Mouse (Mus musculus): ENCODE measurements around the gene Lgi1. TPM values are rescaled to one million over a fixed set of nuclear protein-coding genes. Genes with fewer than 3 reads are reported as not detected.

Lgi1 gene
- total and polyA plus RNA-seq, 3 experiments: 0.08 to 0.38 TPM; not detected in 1

DNA sequence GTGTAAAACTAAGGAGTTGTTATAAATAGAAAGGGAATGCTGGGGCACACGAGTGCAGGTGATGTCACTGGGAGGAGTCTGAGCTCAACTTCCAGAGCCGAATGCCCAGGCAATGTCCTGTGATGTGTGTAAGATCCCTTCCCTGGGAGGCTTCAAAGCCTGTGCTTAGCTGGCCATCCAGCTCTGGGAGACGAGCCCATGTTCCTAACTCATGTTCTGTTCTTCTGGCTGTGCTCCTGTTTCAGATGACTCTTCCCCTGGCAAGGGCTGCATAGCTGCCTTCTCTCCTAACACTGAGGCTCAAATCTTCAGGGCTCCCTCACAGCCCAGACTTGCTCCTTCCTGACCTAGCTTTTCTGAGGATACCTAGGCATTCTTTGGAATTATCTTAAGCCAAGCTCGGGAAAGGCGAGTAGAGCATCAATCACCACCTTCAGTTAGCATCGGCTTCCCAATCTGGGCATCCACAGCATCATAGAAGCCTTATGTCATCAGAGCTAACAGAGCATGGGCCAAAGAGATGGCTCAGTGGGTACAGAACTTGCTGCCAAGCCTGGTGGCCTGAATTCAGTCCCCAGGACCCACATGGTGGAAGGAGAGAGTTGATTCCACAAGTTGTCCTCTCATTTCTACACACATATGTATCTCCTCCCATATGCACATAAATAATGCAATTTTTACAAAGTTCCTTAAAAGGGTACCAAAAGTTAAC lies 52.4 kb downstream of the Lgi1 start:
- Histone ChIP-seq H3K9me3 (replicated peaks) (no peaks in the 10 kb centered on the region), H3K4me3 (ENCODE audit: low read depth, low read length) (no peak overlapping the region), H3K4me1 (ENCODE audit: insufficient read depth, low read depth, low read length) (no peaks in the 10 kb centered on the region), H3K36me3 (replicated peaks) (no peaks in the 10 kb centered on the region), H3K27me3 (ENCODE audit: insufficient read depth, low read length) (peaks cover 7% of the 10 kb centered on the region)
- ATAC-seq (ENCODE audit: extremely low read depth, insufficient number of reproducible peaks, low FRiP score, poor library complexity, severe bottlenecking): no peak
- DNase-seq (ENCODE audit: low spot score): no peak
- no peak for TF ChIP-seq TAL1 (conservative IDR thresholded peaks at IDR 0.05; ENCODE audit: low read depth, low read length)
- no peak for TF ChIP-seq GATA2 (IDR thresholded peaks at IDR 0.05; ENCODE audit: borderline replicate concordance, low read depth, low read length)
- TF ChIP-seq GATA1 (IDR thresholded peaks at IDR 0.05; ENCODE audit: borderline replicate concordance, low read length): no peak
- TF ChIP-seq POLR2AphosphoS5 (IDR thresholded peaks at IDR 0.05; ENCODE audit: insufficient replicate concordance, low read depth, low read length): no peak
- TF ChIP-seq CTCF (IDR thresholded peaks at IDR 0.05; ENCODE audit: low read depth, low read length): no peak

DNA sequence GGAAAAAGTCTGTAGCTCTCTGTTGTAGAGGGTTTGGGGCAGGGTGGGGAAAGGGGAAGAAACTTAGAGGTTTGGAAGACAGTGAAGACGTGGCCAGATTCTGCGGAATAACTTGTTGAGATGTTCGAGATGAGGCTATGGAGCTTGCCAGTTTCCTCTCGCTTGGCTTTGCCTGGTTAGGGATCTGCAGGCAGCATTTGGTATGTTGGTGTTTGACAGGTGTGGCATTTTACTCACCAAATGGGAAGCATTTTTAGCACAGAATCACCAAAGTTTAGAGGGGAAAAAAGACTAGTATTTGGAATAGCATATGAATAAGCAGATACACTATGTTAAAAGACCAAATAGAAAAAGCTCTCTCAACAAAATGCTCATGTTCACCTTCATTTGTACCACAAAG lies 54.0 kb downstream of the Lgi1 start:
- no peaks in the 10 kb centered on the region for H3K9me3 ChIP-seq (replicated peaks)
- no peaks in the 10 kb centered on the region for H3K4me1 ChIP-seq (ENCODE audit: insufficient read depth, low read depth, low read length)
- DNase-seq (ENCODE audit: low spot score): no peak
- no peak for TF ChIP-seq POLR2AphosphoS5 (IDR thresholded peaks at IDR 0.05; ENCODE audit: insufficient replicate concordance, low read depth, low read length)
- no peak for TF ChIP-seq TAL1 (conservative IDR thresholded peaks at IDR 0.05; ENCODE audit: low read depth, low read length)
- TF ChIP-seq GATA1 (IDR thresholded peaks at IDR 0.05; ENCODE audit: borderline replicate concordance, low read length): no peak
- no peak for TF ChIP-seq GATA2 (IDR thresholded peaks at IDR 0.05; ENCODE audit: borderline replicate concordance, low read depth, low read length)
- no peak for TF ChIP-seq CTCF (IDR thresholded peaks at IDR 0.05; ENCODE audit: low read depth, low read length)
- no peaks in the 10 kb centered on the region for H3K36me3 ChIP-seq (replicated peaks)
- no peak overlapping the region for H3K4me3 ChIP-seq (ENCODE audit: low read depth, low read length)
- ATAC-seq (ENCODE audit: extremely low read depth, insufficient number of reproducible peaks, low FRiP score, poor library complexity, severe bottlenecking): no peak
- H3K27me3 ChIP-seq (ENCODE audit: insufficient read depth, low read length): peaks cover 9% of the 10 kb centered on the region

DNA sequence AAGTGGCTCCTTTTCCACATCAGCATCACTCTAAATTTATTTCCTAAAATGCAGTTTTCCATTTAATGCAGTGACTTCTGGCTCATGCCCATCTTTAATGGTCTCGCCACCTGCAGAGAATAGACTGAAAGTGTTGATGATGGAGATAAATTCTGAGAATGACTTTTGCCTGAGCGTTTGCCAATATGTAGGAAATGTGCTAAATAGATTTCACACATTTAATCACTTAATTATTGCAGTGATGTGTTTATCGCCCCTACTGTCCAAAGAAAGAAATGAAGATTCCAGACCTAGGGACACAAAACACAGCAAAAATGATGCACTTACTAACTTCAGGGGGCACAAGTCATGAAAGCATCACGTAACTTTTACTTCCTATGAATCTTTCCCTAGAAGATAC lies 54.8 kb downstream of the Lgi1 start:
- no peak for TF ChIP-seq GATA1 (IDR thresholded peaks at IDR 0.05; ENCODE audit: borderline replicate concordance, low read length)
- no peak for TF ChIP-seq TAL1 (conservative IDR thresholded peaks at IDR 0.05; ENCODE audit: low read depth, low read length)
- TF ChIP-seq GATA2 (IDR thresholded peaks at IDR 0.05; ENCODE audit: borderline replicate concordance, low read depth, low read length): no peak
- no peak for TF ChIP-seq POLR2AphosphoS5 (IDR thresholded peaks at IDR 0.05; ENCODE audit: insufficient replicate concordance, low read depth, low read length)
- TF ChIP-seq CTCF (IDR thresholded peaks at IDR 0.05; ENCODE audit: low read depth, low read length): no peak
- H3K4me3 ChIP-seq (ENCODE audit: low read depth, low read length): no peak overlapping the region
- H3K9me3 ChIP-seq (replicated peaks): no peaks in the 10 kb centered on the region
- peaks cover 9% of the 10 kb centered on the region for H3K27me3 ChIP-seq (ENCODE audit: insufficient read depth, low read length)
- no peaks in the 10 kb centered on the region for H3K4me1 ChIP-seq (ENCODE audit: insufficient read depth, low read depth, low read length)
- no peaks in the 10 kb centered on the region for H3K36me3 ChIP-seq (replicated peaks)
- ATAC-seq (ENCODE audit: extremely low read depth, insufficient number of reproducible peaks, low FRiP score, poor library complexity, severe bottlenecking) (no peak), DNase-seq (ENCODE audit: low spot score) (no peak)

DNA sequence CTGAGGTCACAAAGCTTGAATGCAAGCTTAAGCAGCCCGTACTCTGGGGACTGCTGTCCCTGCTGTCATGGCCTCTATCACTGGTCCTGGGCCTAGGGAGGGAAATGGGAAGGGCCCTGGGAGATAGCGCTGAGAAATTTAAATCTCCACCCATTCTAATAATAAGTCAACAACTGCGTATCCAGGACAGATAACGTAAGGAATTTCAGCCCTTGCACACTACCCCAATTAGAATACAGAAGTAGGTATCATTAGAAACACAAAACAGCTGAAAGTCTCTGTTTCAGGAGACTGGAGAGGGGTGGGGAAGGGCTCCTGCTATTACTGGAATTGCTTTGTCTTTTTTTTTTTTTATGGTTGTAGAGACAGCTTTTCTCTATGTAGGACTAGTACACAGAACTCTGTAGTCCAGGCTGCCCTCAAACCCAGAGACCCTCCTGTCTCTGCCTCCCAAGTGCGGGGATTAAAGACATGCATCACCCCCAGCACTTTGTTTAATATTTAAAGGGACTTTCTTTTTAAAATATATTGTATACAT lies 56.4 kb downstream of the Lgi1 start:
- no peaks in the 10 kb centered on the region for H3K4me1 ChIP-seq (ENCODE audit: insufficient read depth, low read depth, low read length)
- TF ChIP-seq POLR2AphosphoS5 (IDR thresholded peaks at IDR 0.05; ENCODE audit: insufficient replicate concordance, low read depth, low read length) (no peak), GATA2 (IDR thresholded peaks at IDR 0.05; ENCODE audit: borderline replicate concordance, low read depth, low read length) (no peak), TAL1 (conservative IDR thresholded peaks at IDR 0.05; ENCODE audit: low read depth, low read length) (no peak), CTCF (IDR thresholded peaks at IDR 0.05; ENCODE audit: low read depth, low read length) (no peak), GATA1 (IDR thresholded peaks at IDR 0.05; ENCODE audit: borderline replicate concordance, low read length) (no peak)
- no peak overlapping the region for H3K4me3 ChIP-seq (ENCODE audit: low read depth, low read length)
- no peaks in the 10 kb centered on the region for H3K36me3 ChIP-seq (replicated peaks)
- H3K9me3 ChIP-seq (replicated peaks): no peaks in the 10 kb centered on the region
- no peak for DNase-seq (ENCODE audit: low spot score)
- peaks cover 11% of the 10 kb centered on the region for H3K27me3 ChIP-seq (ENCODE audit: insufficient read depth, low read length)
- no peak for ATAC-seq (ENCODE audit: extremely low read depth, insufficient number of reproducible peaks, low FRiP score, poor library complexity, severe bottlenecking)

DNA sequence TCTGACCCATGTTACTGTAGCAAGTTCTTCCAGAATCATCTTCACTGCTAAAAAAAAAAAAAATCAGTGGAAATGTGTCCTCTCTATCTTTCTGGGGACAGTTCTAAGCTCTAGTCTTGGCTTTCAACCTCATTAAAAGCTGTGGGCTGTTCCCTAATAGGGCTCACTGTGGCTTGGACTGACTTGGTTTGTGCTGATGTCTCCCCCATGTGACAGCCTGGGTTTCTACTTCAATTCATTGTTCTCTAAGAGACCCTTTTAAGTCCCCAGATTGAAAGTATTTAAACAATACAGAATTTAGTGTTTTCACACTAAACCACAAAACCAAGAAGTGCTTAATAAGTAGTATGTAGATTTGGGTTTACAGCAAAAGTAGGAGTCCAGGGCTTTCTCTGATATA lies 59.4 kb downstream of the Lgi1 start:
- Histone ChIP-seq H3K4me3 (ENCODE audit: low read depth, low read length) (no peak overlapping the region), H3K36me3 (replicated peaks) (no peaks in the 10 kb centered on the region), H3K27me3 (ENCODE audit: insufficient read depth, low read length) (peaks cover 4% of the 10 kb centered on the region), H3K4me1 (ENCODE audit: insufficient read depth, low read depth, low read length) (peaks cover 5% of the 10 kb centered on the region; the same call in 1 of the 2 replicates), H3K9me3 (replicated peaks) (no peaks in the 10 kb centered on the region)
- TF ChIP-seq GATA1 (IDR thresholded peaks at IDR 0.05; ENCODE audit: borderline replicate concordance, low read length): no peak
- TF ChIP-seq GATA2 (IDR thresholded peaks at IDR 0.05; ENCODE audit: borderline replicate concordance, low read depth, low read length): no peak
- no peak for TF ChIP-seq CTCF (IDR thresholded peaks at IDR 0.05; ENCODE audit: low read depth, low read length)
- no peak for TF ChIP-seq TAL1 (conservative IDR thresholded peaks at IDR 0.05; ENCODE audit: low read depth, low read length)
- TF ChIP-seq POLR2AphosphoS5 (IDR thresholded peaks at IDR 0.05; ENCODE audit: insufficient replicate concordance, low read depth, low read length): no peak
- no peak for DNase-seq (ENCODE audit: low spot score)
- no peak for ATAC-seq (ENCODE audit: extremely low read depth, insufficient number of reproducible peaks, low FRiP score, poor library complexity, severe bottlenecking)

DNA sequence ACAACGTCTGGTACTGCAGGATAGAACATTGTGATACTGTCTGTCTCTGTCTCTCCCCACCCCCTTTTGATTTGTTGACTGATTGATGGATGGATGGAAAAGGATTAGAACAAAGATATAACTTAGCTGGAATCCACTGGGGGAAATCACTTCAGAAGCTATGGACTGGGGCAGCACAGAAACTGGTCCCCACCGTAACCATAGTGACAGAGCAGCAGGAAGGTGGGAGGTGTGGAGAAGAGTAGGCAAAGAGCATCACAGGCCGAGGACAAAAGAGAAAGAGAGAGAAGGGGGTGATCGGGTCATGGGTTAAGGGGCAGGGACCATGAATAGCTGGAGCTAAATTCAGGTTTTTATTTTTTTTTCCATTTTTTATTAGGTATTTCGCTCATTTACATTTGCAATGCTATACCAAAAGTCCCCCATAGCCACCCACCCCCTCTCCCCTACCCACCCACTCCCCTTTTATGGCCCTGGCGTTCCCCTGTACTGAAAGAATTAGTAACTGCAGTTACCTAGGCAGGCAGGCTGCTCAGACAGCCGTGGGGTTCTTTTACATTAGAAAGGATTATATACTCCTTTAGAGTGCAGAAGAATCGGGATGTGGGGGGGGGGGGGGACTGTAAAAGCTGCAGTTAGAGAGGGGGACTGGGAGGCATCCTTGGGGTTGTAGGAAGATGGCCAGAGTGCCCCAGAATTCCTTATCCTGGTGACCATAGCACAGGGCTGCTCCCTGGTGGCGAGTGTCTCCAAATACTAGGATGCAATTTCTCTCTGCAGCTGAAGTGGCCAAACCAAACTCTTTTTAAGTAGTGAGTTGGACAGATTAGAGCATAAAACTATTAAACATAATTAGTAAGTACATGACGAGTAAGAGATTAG lies 60.1 kb downstream of the Lgi1 start:
- H3K36me3 ChIP-seq (replicated peaks): no peaks in the 10 kb centered on the region
- no peaks in the 10 kb centered on the region for H3K9me3 ChIP-seq (replicated peaks)
- peaks cover 5% of the 10 kb centered on the region; the same call in 1 of the 2 replicates for H3K4me1 ChIP-seq (ENCODE audit: insufficient read depth, low read depth, low read length)
- TF ChIP-seq CTCF (IDR thresholded peaks at IDR 0.05; ENCODE audit: low read depth, low read length) (no peak), POLR2AphosphoS5 (IDR thresholded peaks at IDR 0.05; ENCODE audit: insufficient replicate concordance, low read depth, low read length) (no peak), TAL1 (conservative IDR thresholded peaks at IDR 0.05; ENCODE audit: low read depth, low read length) (no peak), GATA2 (IDR thresholded peaks at IDR 0.05; ENCODE audit: borderline replicate concordance, low read depth, low read length) (no peak), GATA1 (IDR thresholded peaks at IDR 0.05; ENCODE audit: borderline replicate concordance, low read length) (no peak)
- no peak overlapping the region for H3K4me3 ChIP-seq (ENCODE audit: low read depth, low read length)
- ATAC-seq (ENCODE audit: extremely low read depth, insufficient number of reproducible peaks, low FRiP score, poor library complexity, severe bottlenecking) (no peak), DNase-seq (ENCODE audit: low spot score) (no peak)
- H3K27me3 ChIP-seq (ENCODE audit: insufficient read depth, low read length): peaks cover 4% of the 10 kb centered on the region

Data from G1E (cell line).